Mouse (Mus musculus) forebrain, embryonic 16.5 days (tissue): ENCODE data around the gene Iqgap1. TPM values are rescaled to one million over a fixed set of nuclear protein-coding genes. Genes with fewer than 3 reads are reported as not detected.
A peak's percentile ranks its signal among the peaks of the same experiment; 100 is the strongest.
"Not testable (repeated sequence)": the region's sequence is repeated elsewhere in the genome, so short reads cannot be mapped to it uniquely, and the experiment has no call there.

Experiments
- ATAC-seq: fragments of 200-750 bp; cut with Nextera tagmentation; 2 replicates; pipeline ENCODE4 v1.8.0; 2017; ENCODE audit warnings: mild to moderate bottlenecking, moderate library complexity
- H3K27ac ChIP-seq: fragments of 300-500 bp; sonication (generic); 2 replicates; pipeline ENCODE4 v1.5.1; 2014; ENCODE audit warnings: low read length, control low read depth
- H3K27me3 ChIP-seq: fragments of 300-500 bp; sonication (generic); replicated peaks from 2 replicates; pipeline ENCODE4 v1.6.1; 2014; ENCODE audit warnings: low read length; ENCODE audit not compliant: control insufficient read depth, insufficient read depth
- H3K36me3 ChIP-seq: fragments of 300-500 bp; sonication (generic); 2 replicates; pipeline ENCODE4 v1.6.1; 2014; ENCODE audit not compliant: control insufficient read depth, insufficient read depth
- H3K4me1 ChIP-seq: fragments of 300-500 bp; sonication (generic); replicated peaks from 2 replicates; pipeline ENCODE4 v1.6.1; 2014; ENCODE audit warnings: low read length; ENCODE audit not compliant: control insufficient read depth, insufficient read depth
- H3K4me2 ChIP-seq: fragments of 300-500 bp; sonication (generic); 2 replicates; pipeline ENCODE4 v1.6.1; 2014; ENCODE audit warnings: mild to moderate bottlenecking, low read length, control low read depth
- H3K4me3 ChIP-seq: fragments of 300-500 bp; sonication (generic); replicated peaks from 2 replicates; pipeline ENCODE4 v1.5.1; 2014; ENCODE audit warnings: mild to moderate bottlenecking, low read length, control low read depth
- H3K9ac ChIP-seq: fragments of 300-500 bp; sonication (generic); replicated peaks from 2 replicates; pipeline ENCODE4 v1.6.1; 2014; ENCODE audit warnings: low read depth, low read length, control low read depth
- H3K9me3 ChIP-seq: fragments of 300-500 bp; sonication (generic); 2 replicates; pipeline ENCODE4 v1.6.1; 2016; ENCODE audit warnings: low read length; ENCODE audit not compliant: control insufficient read depth
- WGBS: fragments of 180-500 bp; shearing (Covaris S2); extraction: QIAGEN DNeasy Blood & Tissue Kit; methylation state at CpG from one replicate; pipeline ENCODE4 v1.1.7; 2014; 5-methylcytosine and 5-hydroxymethylcytosine counted together
- polyA plus RNA-seq: library from polyadenylated mRNA; unstranded; fragments of >200 nt; fragmentation: Nextera tagmentation; extraction: Ambion mirVana; gene quantifications from 2 replicates; pipeline ENCODE4 v1.2.1, GENCODE M21; 2015

Gene Iqgap1
- polyA plus RNA-seq, 1 experiment from 2014 or later = 24.5 TPM

- H3K27ac ChIP-seq = no peak overlapping the region
- H3K4me2 ChIP-seq = no peak overlapping the region
- peaks cover 19% of the 10 kb centered on the region for H3K4me1 ChIP-seq
- 75% methylated on average over 3 of the region's 3 CpGs for WGBS
- H3K9ac ChIP-seq = no peak overlapping the region
- no peaks in the 10 kb centered on the region for H3K9me3 ChIP-seq
- H3K27me3 ChIP-seq = no peaks in the 10 kb centered on the region
- H3K4me3 ChIP-seq = no peak overlapping the region
- ATAC-seq = no peak
- no peaks in the 10 kb centered on the region for H3K36me3 ChIP-seq
Measured at GRCm38 (mm10) chr7:80766072-80766471, 59.7 kb downstream of the Iqgap1 start.

GRCm38 (mm10) chr7:80763864-80764437 lies 61.8 kb downstream of the Iqgap1 start:
- no peak overlapping the region for H3K4me3 ChIP-seq
- no peak overlapping the region for H3K9ac ChIP-seq
- H3K27me3 ChIP-seq = no peaks in the 10 kb centered on the region
- peak; percentile 70 for ATAC-seq
- 26% methylated on average over 7 of the region's 7 CpGs for WGBS
- no peak overlapping the region for H3K4me2 ChIP-seq
- H3K9me3 ChIP-seq = no peaks in the 10 kb centered on the region
- H3K4me1 ChIP-seq = peaks cover 19% of the 10 kb centered on the region
- no peaks in the 10 kb centered on the region for H3K36me3 ChIP-seq
- H3K27ac ChIP-seq = peak overlapping the region; percentile 62

- Histone ChIP-seq H3K27ac (no peak overlapping the region), H3K36me3 (peaks cover under 1% of the 10 kb centered on the region; the same call in 1 of the 2 replicates), H3K27me3 (no peaks in the 10 kb centered on the region), H3K4me2 (no peak overlapping the region), H3K4me3 (no peak overlapping the region), H3K4me1 (peaks cover 19% of the 10 kb centered on the region), H3K9me3 (no peaks in the 10 kb centered on the region), H3K9ac (no peak overlapping the region)
- WGBS = 84% methylated on average over 8 of the region's 8 CpGs
- no peak for ATAC-seq
Measured at GRCm38 (mm10) chr7:80762297-80762696, 63.5 kb downstream of the Iqgap1 start.

GRCm38 (mm10) chr7:80754086-80754485 lies 71.7 kb downstream of the Iqgap1 start:
- H3K9me3 ChIP-seq = no peaks in the 10 kb centered on the region
- WGBS = 83% methylated on average over 2 of the region's 2 CpGs
- no peak overlapping the region for H3K4me2 ChIP-seq
- no peaks in the 10 kb centered on the region for H3K4me1 ChIP-seq
- peaks cover 10% of the 10 kb centered on the region; the same call in 1 of the 2 replicates for H3K36me3 ChIP-seq
- ATAC-seq = no peak
- H3K27ac ChIP-seq = no peak overlapping the region
- no peak overlapping the region for H3K4me3 ChIP-seq
- no peaks in the 10 kb centered on the region for H3K27me3 ChIP-seq
- no peak overlapping the region for H3K9ac ChIP-seq

- no peak overlapping the region for H3K9ac ChIP-seq
- no peaks in the 10 kb centered on the region for H3K9me3 ChIP-seq
- no peak overlapping the region for H3K27ac ChIP-seq
- H3K27me3 ChIP-seq = no peaks in the 10 kb centered on the region
- no peak for ATAC-seq
- 68% methylated on average over 2 of the region's 2 CpGs for WGBS
- no peak overlapping the region for H3K4me2 ChIP-seq
- H3K4me1 ChIP-seq = no peaks in the 10 kb centered on the region
- peaks cover 12% of the 10 kb centered on the region; the same call in 1 of the 2 replicates for H3K36me3 ChIP-seq
- no peak overlapping the region for H3K4me3 ChIP-seq
Measured at GRCm38 (mm10) chr7:80753613-80754012, 72.2 kb downstream of the Iqgap1 start.

GRCm38 (mm10) chr7:80749624-80750023 lies 76.2 kb downstream of the Iqgap1 start:
- H3K9ac ChIP-seq = no peak overlapping the region
- H3K4me2 ChIP-seq = no peak overlapping the region
- 72% methylated on average over 6 of the region's 6 CpGs for WGBS
- no peaks in the 10 kb centered on the region for H3K9me3 ChIP-seq
- H3K4me3 ChIP-seq = no peak overlapping the region
- H3K27me3 ChIP-seq = no peaks in the 10 kb centered on the region
- peaks cover 16% of the 10 kb centered on the region for H3K4me1 ChIP-seq
- ATAC-seq = no peak
- H3K36me3 ChIP-seq = peaks cover 14% of the 10 kb centered on the region
- no peak overlapping the region for H3K27ac ChIP-seq

- H3K4me2 ChIP-seq, ATAC-seq, H3K4me3 ChIP-seq, H3K27ac ChIP-seq, H3K9me3 ChIP-seq, H3K9ac ChIP-seq, H3K27me3 ChIP-seq: not testable (repeated sequence)
- peaks cover 14% of the 10 kb centered on the region for H3K36me3 ChIP-seq
- WGBS = 95% methylated on average over 9 of the region's 10 CpGs
- H3K4me1 ChIP-seq = peaks cover 16% of the 10 kb centered on the region
Measured at GRCm38 (mm10) chr7:80749109-80749508, 76.7 kb downstream of the Iqgap1 start.

- Histone ChIP-seq H3K9ac (no peak overlapping the region), H3K4me2 (no peak overlapping the region), H3K36me3 (peaks cover 14% of the 10 kb centered on the region), H3K4me1 (peaks cover 16% of the 10 kb centered on the region), H3K27me3 (no peaks in the 10 kb centered on the region), H3K27ac (no peak overlapping the region), H3K9me3 (no peaks in the 10 kb centered on the region), H3K4me3 (no peak overlapping the region)
- ATAC-seq = no peak
- 70% methylated on average over 7 of the region's 7 CpGs for WGBS
Measured at GRCm38 (mm10) chr7:80747371-80747770, 78.4 kb downstream of the Iqgap1 start.

GRCm38 (mm10) chr7:80746166-80746761 lies 79.5 kb downstream of the Iqgap1 start:
- Histone ChIP-seq H3K36me3 (peaks cover 15% of the 10 kb centered on the region), H3K9me3 (no peaks in the 10 kb centered on the region), H3K4me1 (peaks cover 16% of the 10 kb centered on the region), H3K4me3 (no peak overlapping the region), H3K27ac (peak overlapping the region; percentile 57; the same call in 1 of the 2 replicates), H3K27me3 (no peaks in the 10 kb centered on the region), H3K4me2 (no peak overlapping the region), H3K9ac (peak overlapping the region; percentile 23; the same call in 1 of the 2 replicates)
- 11% methylated on average over 5 of the region's 5 CpGs for WGBS
- ATAC-seq = 0 out of 2 replicates have a peak, but pooled peaks have one; percentile 55
